Mouse (Mus musculus) liver, embryonic 14.5 days (tissue): ENCODE measurements around the gene Spc24.

Experiments
- CTCF ChIP-seq: IDR thresholded peaks from 2 replicates; pipeline ENCODE4 v1.5.1; 2016; ENCODE audit warnings: antibody characterized with exemption, low read depth, control low read depth
- EP300 ChIP-seq: IDR thresholded peaks from 2 replicates; pipeline ENCODE4 v1.6.1; 2016; ENCODE audit warnings: antibody characterized with exemption, low read depth

GRCm38 (mm10) chr9:21796919-21797318, 36.8 kb upstream of the Spc24 start:
- no peak for TF ChIP-seq CTCF
- no peak for TF ChIP-seq EP300
